Mouse (Mus musculus): ENCODE results near the gene Slc24a2. TPM values are rescaled to one million over a fixed set of nuclear protein-coding genes. Genes with fewer than 3 reads are reported as not detected.
A peak's percentile ranks its signal among the peaks of the same experiment; 100 is the strongest.

Gene Slc24a2
- polyA plus RNA-seq, 1 experiment from 2014 or later: 0.99 TPM

GRCm38 (mm10) chr4:87065227-87065626 is 165.1 kb downstream of the Slc24a2 start:
- no peaks in the 10 kb centered on the region for H3K27me3 ChIP-seq (replicated peaks)
- no peaks in the 10 kb centered on the region for H3K4me1 ChIP-seq
- no peaks in the 10 kb centered on the region for H3K9me3 ChIP-seq
- no peak overlapping the region for H3K4me2 ChIP-seq (replicated peaks)
- H3K36me3 ChIP-seq: no peaks in the 10 kb centered on the region
- H3K9ac ChIP-seq: no peak overlapping the region
- no peak for ATAC-seq (ENCODE audit: low FRiP score, low read depth)
- H3K4me3 ChIP-seq: no peak overlapping the region
- 78% methylated on average over 5 of the region's 5 CpGs for WGBS
- no peak overlapping the region for H3K27ac ChIP-seq

GRCm38 (mm10) chr4:87064561-87064960 is 165.7 kb downstream of the Slc24a2 start:
- WGBS: 92% methylated on average over 2 of the region's 2 CpGs
- Histone ChIP-seq H3K36me3 (no peaks in the 10 kb centered on the region), H3K4me3 (no peak overlapping the region), H3K4me2 (replicated peaks) (no peak overlapping the region), H3K4me1 (no peaks in the 10 kb centered on the region), H3K9me3 (no peaks in the 10 kb centered on the region), H3K27ac (no peak overlapping the region), H3K27me3 (replicated peaks) (no peaks in the 10 kb centered on the region), H3K9ac (no peak overlapping the region)
- ATAC-seq (ENCODE audit: low FRiP score, low read depth): no peak

GRCm38 (mm10) chr4:87062771-87063253 is 167.5 kb downstream of the Slc24a2 start:
- 71% methylated on average over 6 of the region's 6 CpGs for WGBS
- H3K4me1 ChIP-seq: no peaks in the 10 kb centered on the region
- H3K36me3 ChIP-seq: no peaks in the 10 kb centered on the region
- no peak overlapping the region for H3K27ac ChIP-seq
- no peaks in the 10 kb centered on the region for H3K9me3 ChIP-seq
- no peaks in the 10 kb centered on the region for H3K27me3 ChIP-seq (replicated peaks)
- H3K4me3 ChIP-seq: no peak overlapping the region
- no peak for ATAC-seq (ENCODE audit: low FRiP score, low read depth)
- no peak overlapping the region for H3K9ac ChIP-seq
- H3K4me2 ChIP-seq (replicated peaks): no peak overlapping the region

- Histone ChIP-seq H3K27me3 (replicated peaks) (no peaks in the 10 kb centered on the region), H3K9ac (no peak overlapping the region), H3K9me3 (no peaks in the 10 kb centered on the region), H3K4me3 (no peak overlapping the region), H3K4me1 (no peaks in the 10 kb centered on the region), H3K4me2 (replicated peaks) (no peak overlapping the region), H3K36me3 (no peaks in the 10 kb centered on the region), H3K27ac (no peak overlapping the region)
- no peak for ATAC-seq (ENCODE audit: low FRiP score, low read depth)
- WGBS: 65% methylated on average over 2 of the region's 2 CpGs
These were observed 168.6 kb downstream of the Slc24a2 start for GRCm38 (mm10) chr4:87061696-87062095.

- no peak; the same call in none of the 2 replicates for ATAC-seq (ENCODE audit: low FRiP score, low read depth)
- Histone ChIP-seq H3K4me1 (no peaks in the 10 kb centered on the region), H3K9ac (no peak overlapping the region), H3K4me3 (no peak overlapping the region), H3K4me2 (replicated peaks) (no peak overlapping the region), H3K36me3 (no peaks in the 10 kb centered on the region), H3K27me3 (replicated peaks) (no peaks in the 10 kb centered on the region), H3K27ac (no peak overlapping the region), H3K9me3 (no peaks in the 10 kb centered on the region)
- 53% methylated on average over 3 of the region's 3 CpGs for WGBS
These were observed 172.7 kb downstream of the Slc24a2 start for GRCm38 (mm10) chr4:87057572-87057971.

- Histone ChIP-seq H3K27me3 (replicated peaks) (no peaks in the 10 kb centered on the region), H3K27ac (no peak overlapping the region), H3K9me3 (no peaks in the 10 kb centered on the region), H3K4me3 (no peak overlapping the region), H3K4me2 (replicated peaks) (no peak overlapping the region), H3K4me1 (no peaks in the 10 kb centered on the region), H3K9ac (no peak overlapping the region), H3K36me3 (no peaks in the 10 kb centered on the region)
- ATAC-seq (ENCODE audit: low FRiP score, low read depth): no peak
- 88% methylated on average over 7 of the region's 7 CpGs for WGBS
These were observed 174.5 kb downstream of the Slc24a2 start for GRCm38 (mm10) chr4:87055768-87056167.

- H3K4me2 ChIP-seq (replicated peaks): no peak overlapping the region
- ATAC-seq (ENCODE audit: low FRiP score, low read depth): no peak
- no peaks in the 10 kb centered on the region for H3K9me3 ChIP-seq
- H3K27ac ChIP-seq: no peak overlapping the region
- H3K36me3 ChIP-seq: no peaks in the 10 kb centered on the region
- no peaks in the 10 kb centered on the region for H3K4me1 ChIP-seq
- WGBS: 96% methylated on average over 5 of the region's 5 CpGs
- H3K9ac ChIP-seq: no peak overlapping the region
- no peak overlapping the region for H3K4me3 ChIP-seq
- no peaks in the 10 kb centered on the region for H3K27me3 ChIP-seq (replicated peaks)
These were observed 177.4 kb downstream of the Slc24a2 start for GRCm38 (mm10) chr4:87052881-87053280.

GRCm38 (mm10) chr4:87049061-87049460 is 181.2 kb downstream of the Slc24a2 start:
- no peaks in the 10 kb centered on the region for H3K27me3 ChIP-seq (replicated peaks)
- WGBS: 84% methylated on average over 3 of the region's 3 CpGs

GRCm38 (mm10) chr4:87047131-87047530 is 183.1 kb downstream of the Slc24a2 start:
- H3K36me3 ChIP-seq: no peaks in the 10 kb centered on the region
- no peaks in the 10 kb centered on the region for H3K27me3 ChIP-seq (replicated peaks)
- no peak overlapping the region for H3K9ac ChIP-seq
- H3K9me3 ChIP-seq: no peaks in the 10 kb centered on the region
- H3K4me2 ChIP-seq (replicated peaks): no peak overlapping the region
- 79% methylated on average over 2 of the region's 2 CpGs for WGBS
- H3K4me3 ChIP-seq: no peak overlapping the region
- no peaks in the 10 kb centered on the region for H3K4me1 ChIP-seq
- ATAC-seq (ENCODE audit: low FRiP score, low read depth): no peak
- no peak overlapping the region for H3K27ac ChIP-seq

More at GRCm38 (mm10) chr4:87049061-87049460, 181.2 kb downstream of the Slc24a2 start:
- no peak overlapping the region for H3K27ac ChIP-seq
- H3K9ac ChIP-seq: no peak overlapping the region
- no peaks in the 10 kb centered on the region for H3K36me3 ChIP-seq
- ATAC-seq (ENCODE audit: low FRiP score, low read depth): no peak
- H3K4me1 ChIP-seq: no peaks in the 10 kb centered on the region
- H3K4me2 ChIP-seq (replicated peaks): no peak overlapping the region
- no peak overlapping the region for H3K4me3 ChIP-seq
- H3K9me3 ChIP-seq: no peaks in the 10 kb centered on the region

- no peaks in the 10 kb centered on the region for H3K36me3 ChIP-seq
- H3K4me3 ChIP-seq: no peak overlapping the region
- no peak overlapping the region for H3K9ac ChIP-seq
- H3K4me2 ChIP-seq (replicated peaks): no peak overlapping the region
- ATAC-seq (ENCODE audit: low FRiP score, low read depth): no peak
- H3K27ac ChIP-seq: no peak overlapping the region
- 91% methylated on average over 9 of the region's 9 CpGs for WGBS
- H3K4me1 ChIP-seq: no peaks in the 10 kb centered on the region
- H3K9me3 ChIP-seq: no peaks in the 10 kb centered on the region
- H3K27me3 ChIP-seq (replicated peaks): no peaks in the 10 kb centered on the region
These were observed 187.0 kb downstream of the Slc24a2 start for GRCm38 (mm10) chr4:87043296-87043695.

- H3K27me3 ChIP-seq (replicated peaks): no peaks in the 10 kb centered on the region
- H3K9me3 ChIP-seq: no peaks in the 10 kb centered on the region
- H3K4me1 ChIP-seq: no peaks in the 10 kb centered on the region
- no peaks in the 10 kb centered on the region for H3K36me3 ChIP-seq
- 87% methylated on average over 7 of the region's 7 CpGs for WGBS
- no peak for ATAC-seq (ENCODE audit: low FRiP score, low read depth)
- no peak overlapping the region for H3K4me3 ChIP-seq
- H3K27ac ChIP-seq: no peak overlapping the region
- no peak overlapping the region for H3K9ac ChIP-seq
- H3K4me2 ChIP-seq (replicated peaks): no peak overlapping the region
These were observed 188.8 kb downstream of the Slc24a2 start for GRCm38 (mm10) chr4:87041412-87041997.

- Histone ChIP-seq H3K4me2 (replicated peaks) (no peak overlapping the region), H3K4me3 (no peak overlapping the region), H3K9me3 (no peaks in the 10 kb centered on the region), H3K36me3 (no peaks in the 10 kb centered on the region), H3K4me1 (no peaks in the 10 kb centered on the region), H3K27me3 (replicated peaks) (no peaks in the 10 kb centered on the region), H3K9ac (no peak overlapping the region), H3K27ac (no peak overlapping the region)
- 0 out of 2 replicates have a peak, but pooled peaks have one; percentile 56 for ATAC-seq (ENCODE audit: low FRiP score, low read depth)
- 78% methylated on average over 4 of the region's 4 CpGs for WGBS
These were observed 192.7 kb downstream of the Slc24a2 start for GRCm38 (mm10) chr4:87037592-87037991.

- Histone ChIP-seq H3K9ac (no peak overlapping the region), H3K36me3 (no peaks in the 10 kb centered on the region), H3K27me3 (replicated peaks) (no peaks in the 10 kb centered on the region), H3K27ac (no peak overlapping the region), H3K4me2 (replicated peaks) (no peak overlapping the region), H3K4me1 (no peaks in the 10 kb centered on the region), H3K4me3 (no peak overlapping the region), H3K9me3 (no peaks in the 10 kb centered on the region)
- no peak for ATAC-seq (ENCODE audit: low FRiP score, low read depth)
- 62% methylated on average over 5 of the region's 5 CpGs for WGBS
These were observed 193.8 kb downstream of the Slc24a2 start for GRCm38 (mm10) chr4:87036507-87036906.
